ENCODE assay signal across 19 mouse cellular contexts in the genomic region with DNA sequence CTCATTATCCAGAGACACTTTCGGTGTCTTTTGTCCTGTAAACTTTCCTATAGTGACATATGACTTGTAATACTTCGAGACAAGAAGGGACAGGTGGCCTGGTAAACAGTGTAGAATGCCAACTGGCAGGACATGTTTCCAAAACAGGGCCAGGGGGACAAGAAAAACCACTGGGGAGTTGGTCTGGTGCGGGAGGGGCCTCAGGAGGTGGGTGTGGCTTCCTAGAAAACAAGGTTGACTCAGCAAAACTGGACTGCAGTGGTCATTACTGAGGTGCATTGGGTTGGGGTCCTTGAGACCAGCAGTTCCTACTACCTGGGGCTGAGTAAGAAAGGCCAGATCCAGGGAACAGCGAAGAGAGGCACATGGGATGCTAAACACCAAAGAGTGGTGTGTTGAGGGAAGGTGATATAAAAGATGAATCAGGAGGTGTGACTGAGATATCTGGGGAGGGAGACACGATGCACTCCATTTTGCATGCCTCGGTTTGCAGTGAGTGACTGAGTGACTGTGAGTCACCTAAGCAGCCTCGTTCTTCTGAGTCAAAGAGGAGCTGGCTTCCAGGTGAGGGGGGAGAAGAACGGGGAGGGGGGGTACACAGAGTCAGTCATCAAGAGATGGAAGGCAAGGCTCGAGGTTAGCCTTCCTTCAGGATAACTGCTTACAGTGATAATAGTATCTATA. TPM values are rescaled to one million over a fixed set of nuclear protein-coding genes. Genes with fewer than 3 reads are reported as not detected.
A peak's percentile ranks its signal among the peaks of the same experiment; 100 is the strongest.
DNase-seq lines count a peak whose midpoint lies in the region; ATAC-seq and TF ChIP-seq lines count a peak whose summit lies in the region.
"Had no signal": no experiment of that assay in that cellular context is flagged by ENCODE, and none has a peak within 500 bp of the region (broad histone marks: within the 10 kb centered on the region; RNA-seq: fewer than 3 reads in every experiment).

No protein-coding gene starts in this region.

- no peak overlapping the region for H3K4me3 ChIP-seq in gastrocnemius, adult 2 months
- no peak overlapping the region for H3K4me3 ChIP-seq in liver, postnatal 0 days (ENCODE audit: low read depth, low read length)
- no peak overlapping the region for H3K4me3 ChIP-seq in stomach, embryonic 16.5 days (replicated peaks; ENCODE audit: low read length)
- H3K4me3 ChIP-seq: heart, adult 2 months; kidney, embryonic 15.5 days had no signal

- H3K4me1 ChIP-seq in liver, postnatal 0 days (ENCODE audit: insufficient read depth): no peaks in the 10 kb centered on the region
- H3K4me1 ChIP-seq in stomach, embryonic 16.5 days (ENCODE audit: control insufficient read depth, insufficient read depth, low read length): no peaks in the 10 kb centered on the region

- intact Hi-C loops in gastrocnemius, adult 2 months (cut with DNase I): no loop called here
- intact Hi-C loops in gastrocnemius, postnatal 14 days (cut with DNase I; ENCODE audit: low total_unique reads): no loop called here

- peak; percentile 61 for DNase-seq in gastrocnemius, adult 2 months
- DNase-seq in gastrocnemius, postnatal 14 days: no peak
- DNase-seq in liver: peak; percentile 19
- DNase-seq in liver, postnatal 0 days: no peak
- peak; percentile 73 for DNase-seq in brain, adult 2 months (ENCODE audit: low read depth, low spot score)
- no peak for DNase-seq in left cerebral cortex, adult 18-20 months (ENCODE audit: low spot score in 2 of 2)
- DNase-seq in adrenal gland, postnatal 25 days: no peak
- DNase-seq: adrenal gland, postnatal 10 days; cerebellum, adult 11 months; heart, adult 2 months; heart, postnatal 36 days; kidney, postnatal 4 days; layer of hippocampus, adult 9-11 months; retina, postnatal 1 day had no signal

- TF ChIP-seq EP300 in liver, postnatal 0 days (IDR thresholded peaks at IDR 0.05; ENCODE audit: low read depth): no peak

- H3K9me3 ChIP-seq in liver, postnatal 0 days (ENCODE audit: low read length): no peaks in the 10 kb centered on the region
- no peaks in the 10 kb centered on the region for H3K9me3 ChIP-seq in stomach, embryonic 16.5 days (replicated peaks; ENCODE audit: control insufficient read depth, low read length)
- H3K9me3 ChIP-seq: kidney, embryonic 15.5 days had no signal

- peak overlapping the region; percentile 80 for H3K27ac ChIP-seq in gastrocnemius, adult 2 months
- H3K27ac ChIP-seq in liver, postnatal 0 days (ENCODE audit: low read depth): no peak overlapping the region
- H3K27ac ChIP-seq in stomach, embryonic 16.5 days (ENCODE audit: low read length): no peak overlapping the region
- H3K27ac ChIP-seq: heart, adult 2 months; kidney, embryonic 15.5 days had no signal

- H3K4me2 ChIP-seq in liver, postnatal 0 days (ENCODE audit: low read depth, low read length): no peak overlapping the region
- H3K4me2 ChIP-seq in stomach, embryonic 16.5 days (ENCODE audit: low read depth, low read length): no peak overlapping the region
- H3K4me2 ChIP-seq: kidney, embryonic 15.5 days had no signal

- H3K36me3 ChIP-seq in liver, postnatal 0 days (replicated peaks; ENCODE audit: insufficient read depth, low read length): no peaks in the 10 kb centered on the region
- H3K36me3 ChIP-seq in stomach, embryonic 16.5 days (ENCODE audit: control insufficient read depth, insufficient read depth, low read length): no peaks in the 10 kb centered on the region
- H3K36me3 ChIP-seq: kidney, embryonic 15.5 days had no signal

- no peak overlapping the region for H3K9ac ChIP-seq in liver, postnatal 0 days (replicated peaks)
- H3K9ac ChIP-seq in stomach, embryonic 16.5 days (ENCODE audit: low read length): no peak overlapping the region
- H3K9ac ChIP-seq: kidney, embryonic 15.5 days had no signal

- no peak for TF ChIP-seq CTCF in gastrocnemius, adult 2 months (IDR thresholded peaks at IDR 0.05)
- TF ChIP-seq CTCF in liver, postnatal 0 days (IDR thresholded peaks at IDR 0.05; ENCODE audit: low read depth): no peak

- no peaks in the 10 kb centered on the region for H3K27me3 ChIP-seq in liver, postnatal 0 days (ENCODE audit: insufficient read depth, low read length)
- H3K27me3 ChIP-seq in stomach, embryonic 16.5 days (ENCODE audit: control insufficient read depth, insufficient read depth, low read length): no peaks in the 10 kb centered on the region
- H3K27me3 ChIP-seq: kidney, embryonic 15.5 days; Patski had no signal

- no peak for ATAC-seq in liver, postnatal 0 days
- peak; percentile 37; the same call in 1 of the 2 replicates for ATAC-seq in stomach, embryonic 16.5 days (ENCODE audit: insufficient read depth, low FRiP score)
- ATAC-seq: hindbrain, embryonic 16.5 days; intestine, postnatal 0 days; Patski had no signal

- 70% methylated on average over 9 of the region's 9 CpGs for WGBS in liver, postnatal 0 days (ENCODE audit: insufficient replicate concordance)
- WGBS in stomach, embryonic 16.5 days: 74% methylated on average over 9 of the region's 9 CpGs

RNA-seq across cellular contexts. Expression of gene Ehd3, which starts 13.9 kb away (rescaled TPM):
- total RNA-seq in gastrocnemius, adult 2 months (2021): 1 to 10 TPM; 3.4 to 5.9 TPM
- total RNA-seq in gastrocnemius, postnatal 14 days (2021): 1 to 10 TPM; 4.9 to 5.0 TPM
- polyA plus RNA-seq in liver, postnatal 0 days (2015; fragmentation: Nextera tagmentation; extraction: Ambion mirVana): 22.5 and 23.7 TPM in 2 replicates
- polyA plus RNA-seq in stomach, embryonic 16.5 days (2015; fragmentation: Nextera tagmentation; extraction: Ambion mirVana): 4.7 and 5.3 TPM in 2 replicates
- 10 to 100 TPM; 83.7 to 88.8 TPM for total RNA-seq in left cerebral cortex, adult 18-20 months (2021)
- total RNA-seq in adrenal gland, postnatal 25 days (2021): 65.6 and 72.0 TPM in 2 replicates

Comparison
In these comparisons a context has a peak if more than half of its experiments do, and no peak if none do; other contexts are left out.
1. DNase-seq: peak in gastrocnemius, adult 2 months (single experiment), liver (single experiment) and brain, adult 2 months (single experiment); none in gastrocnemius, postnatal 14 days (single experiment), liver, postnatal 0 days (single experiment), left cerebral cortex, adult 18-20 months (0 of 2) and adrenal gland, postnatal 25 days (single experiment).